Mouse (Mus musculus) hindbrain, embryonic 13.5 days (tissue): ENCODE measurements around the gene Tnik. TPM values are rescaled to one million over a fixed set of nuclear protein-coding genes. Genes with fewer than 3 reads are reported as not detected.
A peak's percentile ranks its signal among the peaks of the same experiment; 100 is the strongest.

Experiments
- ATAC-seq: fragments of 200-750 bp; cut with Nextera tagmentation; 2 replicates; pipeline ENCODE4 v1.8.0; 2017; ENCODE audit warnings: moderate TSS enrichment; ENCODE audit not compliant: low FRiP score
- H3K27ac ChIP-seq: fragments of 300-500 bp; sonication (generic); 2 replicates; pipeline ENCODE4 v1.5.1; 2015; ENCODE audit warnings: inconsistent platforms, mild to moderate bottlenecking, moderate library complexity
- H3K27me3 ChIP-seq: fragments of 300-500 bp; sonication (generic); 2 replicates; pipeline ENCODE4 v1.6.1; 2015; ENCODE audit warnings: mild to moderate bottlenecking, inconsistent platforms
- H3K36me3 ChIP-seq: fragments of 300-500 bp; sonication (generic); 2 replicates; pipeline ENCODE4 v1.6.1; 2015; ENCODE audit warnings: mild to moderate bottlenecking, inconsistent platforms
- H3K4me1 ChIP-seq: fragments of 300-500 bp; sonication (generic); replicated peaks from 2 replicates; pipeline ENCODE4 v1.6.1; 2015; ENCODE audit warnings: inconsistent platforms
- H3K4me2 ChIP-seq: fragments of 300-500 bp; sonication (generic); 2 replicates; pipeline ENCODE4 v1.6.1; 2015; ENCODE audit warnings: inconsistent platforms, mild to moderate bottlenecking, moderate library complexity
- H3K4me3 ChIP-seq: fragments of 300-500 bp; sonication (generic); 2 replicates; pipeline ENCODE4 v1.5.1; 2015; ENCODE audit warnings: mild to moderate bottlenecking, inconsistent platforms
- H3K9ac ChIP-seq: fragments of 300-500 bp; sonication (generic); 2 replicates; pipeline ENCODE4 v1.6.1; 2015; ENCODE audit warnings: mild to moderate bottlenecking, inconsistent platforms
- H3K9me3 ChIP-seq: fragments of 300-500 bp; sonication (generic); 2 replicates; pipeline ENCODE4 v1.6.1; 2016; ENCODE audit warnings: inconsistent platforms
- WGBS: fragments of 180-500 bp; shearing (Covaris S2); methylation state at CpG from one replicate; pipeline ENCODE4 v1.1.7; 2015; 5-methylcytosine and 5-hydroxymethylcytosine counted together
- polyA plus RNA-seq: library from polyadenylated mRNA; unstranded; fragments of >200 nt; fragmentation: Nextera tagmentation; extraction: Ambion mirVana; gene quantifications from 2 replicates; pipeline ENCODE4 v1.2.1, GENCODE M21; 2015

Gene Tnik
- polyA plus RNA-seq, 1 experiment from 2014 or later: 73.6 TPM

DNA sequence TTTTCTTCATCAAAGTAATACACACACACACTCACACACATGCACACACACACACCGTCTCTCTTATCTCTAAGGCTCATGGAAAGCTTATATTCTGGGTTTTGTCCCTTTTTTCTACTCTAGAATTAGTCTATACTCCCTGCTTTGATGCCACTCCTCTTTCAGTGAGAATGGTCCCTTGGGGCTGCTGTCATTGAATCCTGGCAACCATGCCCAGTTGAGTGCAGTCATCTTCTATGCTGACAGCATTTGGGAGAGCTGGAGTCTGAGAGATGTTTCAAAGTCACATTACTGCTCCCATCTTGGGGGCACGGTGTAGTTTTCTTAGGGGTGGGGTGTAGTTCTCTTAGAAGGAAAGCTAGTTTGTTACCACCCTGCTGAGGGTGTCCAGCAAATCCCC, 6.7 kb downstream of the Tnik start:
- no peaks in the 10 kb centered on the region for H3K9me3 ChIP-seq
- WGBS: 49% methylated on average over 2 of the region's 2 CpGs
- no peaks in the 10 kb centered on the region for H3K36me3 ChIP-seq
- H3K4me3 ChIP-seq: no peak overlapping the region
- no peaks in the 10 kb centered on the region for H3K27me3 ChIP-seq
- H3K9ac ChIP-seq: no peak overlapping the region
- peaks cover 72% of the 10 kb centered on the region for H3K4me1 ChIP-seq
- no peak for ATAC-seq
- no peak overlapping the region for H3K27ac ChIP-seq
- no peak overlapping the region for H3K4me2 ChIP-seq

DNA sequence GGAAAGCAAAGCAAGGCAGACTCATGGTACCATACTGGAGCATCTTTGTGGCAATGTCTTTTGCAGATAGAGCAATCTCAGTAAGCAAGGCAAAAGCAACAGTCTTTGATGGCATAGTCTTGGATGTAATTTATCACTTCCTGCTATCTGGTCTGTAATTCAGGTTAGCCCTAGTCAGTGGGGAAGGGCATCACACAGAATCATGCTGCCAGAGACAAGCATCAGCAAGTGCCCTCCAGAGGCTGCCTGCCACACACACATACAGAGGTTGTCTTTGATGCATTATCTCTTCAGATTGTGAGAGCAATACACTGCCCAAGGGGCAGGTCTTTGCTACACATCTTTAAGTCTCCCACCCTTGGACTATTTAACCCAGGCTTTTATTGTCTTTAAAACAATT, 8.9 kb downstream of the Tnik start:
- Histone ChIP-seq H3K9ac (no peak overlapping the region), H3K4me2 (no peak overlapping the region), H3K36me3 (no peaks in the 10 kb centered on the region; the same call in 1 of the 2 replicates), H3K4me1 (peaks cover 51% of the 10 kb centered on the region), H3K9me3 (no peaks in the 10 kb centered on the region), H3K27ac (no peak overlapping the region), H3K27me3 (no peaks in the 10 kb centered on the region), H3K4me3 (no peak overlapping the region)
- no peak for ATAC-seq

DNA sequence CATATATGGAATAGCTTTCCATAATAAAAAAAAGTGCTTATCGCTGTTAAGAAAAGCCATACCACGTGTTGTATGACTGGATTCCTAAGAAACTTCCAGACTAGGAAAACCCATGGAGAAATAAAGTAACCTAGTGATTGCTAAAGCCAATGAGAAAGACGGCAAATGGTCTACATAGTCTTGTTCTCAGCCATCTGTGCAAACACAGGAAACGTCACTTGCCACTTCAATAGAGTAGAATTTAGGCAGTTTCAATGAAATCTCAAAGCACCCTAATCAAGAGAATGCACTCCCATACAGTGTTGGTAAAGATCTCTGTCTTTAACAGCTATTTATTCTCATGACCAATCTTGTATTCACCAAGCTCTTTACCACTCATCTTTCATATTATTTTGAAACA, 11.7 kb downstream of the Tnik start:
- 87% methylated on average over 4 of the region's 4 CpGs for whole genome bisulfite sequencing
- no peaks in the 10 kb centered on the region; the same call in 1 of the 2 replicates for H3K36me3 ChIP-seq
- no peak overlapping the region for H3K4me3 ChIP-seq
- no peak for ATAC-seq
- no peak overlapping the region for H3K27ac ChIP-seq
- no peaks in the 10 kb centered on the region for H3K27me3 ChIP-seq
- no peaks in the 10 kb centered on the region for H3K9me3 ChIP-seq
- H3K9ac ChIP-seq: no peak overlapping the region
- peaks cover 24% of the 10 kb centered on the region for H3K4me1 ChIP-seq
- H3K4me2 ChIP-seq: no peak overlapping the region

DNA sequence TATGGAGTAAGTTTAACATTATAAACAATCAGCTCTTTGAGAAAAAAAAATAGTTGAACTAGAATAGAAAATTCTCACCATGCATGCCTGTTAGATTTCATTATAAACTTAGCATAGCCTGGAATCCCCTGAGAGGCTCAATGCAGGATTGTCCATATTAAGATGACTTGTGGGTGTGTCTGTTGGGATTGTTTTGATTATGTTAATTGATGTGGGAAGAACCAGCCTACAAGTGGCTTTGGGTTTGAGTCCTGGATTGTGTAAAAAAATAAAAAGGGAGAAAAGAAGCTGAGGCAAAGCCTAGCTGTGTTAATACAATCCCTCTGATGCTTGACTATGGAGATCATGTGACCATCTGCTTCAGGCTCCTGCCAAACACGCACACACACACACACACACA, 26.7 kb downstream of the Tnik start:
- no peaks in the 10 kb centered on the region for H3K36me3 ChIP-seq
- no peaks in the 10 kb centered on the region for H3K9me3 ChIP-seq
- H3K4me2 ChIP-seq: no peak overlapping the region
- H3K27me3 ChIP-seq: no peaks in the 10 kb centered on the region
- ATAC-seq: no peak
- no peak overlapping the region for H3K27ac ChIP-seq
- H3K4me3 ChIP-seq: no peak overlapping the region
- H3K9ac ChIP-seq: no peak overlapping the region
- WGBS: 79% methylated on average over 1 of the region's 1 CpGs
- H3K4me1 ChIP-seq: peaks cover 8% of the 10 kb centered on the region; the same call in 1 of the 2 replicates

DNA sequence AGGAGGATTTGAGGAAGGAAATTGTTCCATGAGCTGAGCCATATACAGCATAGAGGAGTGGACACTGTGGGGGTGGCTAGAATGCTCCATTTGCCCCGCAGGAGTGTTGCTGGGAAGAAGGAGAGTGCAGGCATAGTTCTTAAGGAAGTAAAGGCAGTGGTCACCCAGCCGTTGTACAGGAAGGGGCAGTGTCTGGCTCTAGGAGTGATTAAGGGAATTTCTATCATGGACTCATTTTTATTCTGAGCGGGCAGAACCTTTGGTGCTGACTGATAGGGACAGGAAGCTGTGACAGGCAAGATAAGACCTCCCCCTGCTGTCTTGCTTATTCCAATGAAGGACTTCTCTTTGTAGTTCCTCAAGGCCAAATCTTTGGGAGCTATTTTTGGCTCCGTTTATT, 38.4 kb downstream of the Tnik start:
- Histone ChIP-seq H3K4me3 (no peak overlapping the region), H3K9me3 (no peaks in the 10 kb centered on the region), H3K4me2 (no peak overlapping the region), H3K4me1 (0 out of 2 replicates have a peak, but pooled peaks cover under 1% of the 10 kb centered on the region), H3K36me3 (no peaks in the 10 kb centered on the region), H3K27ac (no peak overlapping the region), H3K9ac (no peak overlapping the region), H3K27me3 (no peaks in the 10 kb centered on the region)
- no peak for ATAC-seq
- WGBS: 82% methylated on average over 4 of the region's 4 CpGs

DNA sequence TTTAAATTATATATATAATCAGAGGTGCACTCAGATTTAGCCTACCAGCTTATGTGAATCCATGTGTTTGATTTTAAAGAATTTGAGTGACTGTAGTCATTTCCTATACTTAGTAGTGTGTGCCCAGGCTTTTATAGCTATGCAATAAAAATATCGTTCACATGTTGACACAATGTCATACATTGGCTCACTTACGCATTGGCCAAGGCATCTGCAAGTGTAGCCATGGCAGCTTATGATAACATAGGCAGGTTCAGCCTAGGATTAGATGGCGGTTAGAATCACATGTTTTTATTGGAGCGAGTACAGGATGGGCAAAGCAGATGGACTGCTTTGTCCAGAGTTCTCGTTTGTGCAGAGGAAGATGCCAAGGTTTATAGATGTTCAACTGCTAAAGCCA, 40.9 kb downstream of the Tnik start:
- 92% methylated on average over 5 of the region's 5 CpGs for WGBS
- H3K9ac ChIP-seq: no peak overlapping the region
- no peaks in the 10 kb centered on the region for H3K27me3 ChIP-seq
- H3K4me1 ChIP-seq: no peaks in the 10 kb centered on the region
- H3K9me3 ChIP-seq: no peaks in the 10 kb centered on the region
- no peak overlapping the region for H3K4me3 ChIP-seq
- H3K36me3 ChIP-seq: no peaks in the 10 kb centered on the region
- H3K27ac ChIP-seq: no peak overlapping the region
- ATAC-seq: no peak
- no peak overlapping the region for H3K4me2 ChIP-seq

DNA sequence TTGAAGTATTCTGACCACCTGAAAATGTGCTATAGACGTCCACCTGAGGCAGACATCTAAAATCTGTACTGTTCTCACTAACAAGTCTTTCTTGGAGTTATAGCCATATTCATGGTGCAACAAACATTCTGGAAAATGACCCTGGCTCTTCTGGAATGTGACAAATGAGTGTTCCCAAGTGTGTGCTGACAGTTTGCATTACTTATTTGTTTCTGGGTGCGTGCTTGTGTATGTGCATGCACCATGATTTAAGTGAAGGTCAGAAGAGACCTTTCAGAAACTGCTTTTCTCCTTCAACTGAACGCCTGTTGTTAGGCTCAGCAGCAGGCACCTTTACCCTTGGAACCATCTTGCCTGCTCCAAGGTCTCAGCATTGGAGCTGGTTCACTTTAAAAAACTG, 43.8 kb downstream of the Tnik start:
- 88% methylated on average over 3 of the region's 3 CpGs for WGBS
- no peak for ATAC-seq

DNA sequence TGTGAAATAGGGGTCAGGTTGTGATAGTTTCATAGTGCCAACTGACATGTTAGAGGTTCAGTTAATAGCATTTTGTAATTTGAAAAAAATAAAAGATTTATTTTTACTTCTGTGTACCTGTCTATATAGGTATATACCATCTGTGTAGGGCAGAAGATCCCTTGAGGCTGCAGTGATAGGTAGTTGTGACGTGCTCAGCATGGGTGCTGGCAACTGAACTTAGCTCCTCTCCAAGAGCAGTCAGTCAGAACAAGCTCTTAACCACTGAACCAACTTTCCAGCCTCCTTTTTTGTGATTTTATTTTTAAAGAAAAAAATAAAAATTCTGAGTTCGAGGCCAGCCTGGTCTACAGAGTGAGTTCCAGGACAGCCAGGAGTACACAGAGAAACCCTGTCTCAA, 51.4 kb downstream of the Tnik start:
- Histone ChIP-seq H3K9ac (no peak overlapping the region), H3K9me3 (no peaks in the 10 kb centered on the region), H3K4me2 (no peak overlapping the region), H3K27me3 (no peaks in the 10 kb centered on the region), H3K36me3 (no peaks in the 10 kb centered on the region), H3K4me3 (no peak overlapping the region), H3K4me1 (no peaks in the 10 kb centered on the region), H3K27ac (no peak overlapping the region)
- no peak for ATAC-seq
- WGBS: 94% methylated on average over 2 of the region's 2 CpGs

More for the DNA sequence above, 43.8 kb downstream of the Tnik start:
- Histone ChIP-seq H3K9ac (no peak overlapping the region), H3K27ac (no peak overlapping the region), H3K4me2 (no peak overlapping the region), H3K4me1 (no peaks in the 10 kb centered on the region), H3K36me3 (no peaks in the 10 kb centered on the region), H3K4me3 (no peak overlapping the region), H3K9me3 (no peaks in the 10 kb centered on the region), H3K27me3 (no peaks in the 10 kb centered on the region)

DNA sequence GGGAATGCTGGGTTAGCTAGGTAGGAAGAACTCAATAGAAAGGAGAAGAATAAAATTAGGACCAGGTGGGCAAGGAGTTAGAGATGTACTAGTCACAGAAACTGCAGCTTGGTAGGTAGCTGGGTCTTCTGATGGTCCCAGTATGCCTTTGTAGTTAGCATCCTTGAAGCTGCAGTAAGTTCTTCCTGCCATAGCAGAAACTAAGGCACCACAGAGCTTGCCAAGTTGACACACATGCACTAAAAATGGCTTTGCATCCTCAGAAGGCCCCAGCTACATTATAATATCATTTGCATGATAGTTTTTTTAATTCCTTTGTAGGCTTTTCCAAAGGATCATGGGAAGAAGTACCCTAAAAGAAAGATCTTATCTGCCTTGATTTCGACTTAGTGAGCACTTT, 54.3 kb downstream of the Tnik start:
- Histone ChIP-seq H3K4me1 (peaks cover 9% of the 10 kb centered on the region), H3K27ac (no peak overlapping the region), H3K4me3 (no peak overlapping the region), H3K9ac (no peak overlapping the region), H3K36me3 (no peaks in the 10 kb centered on the region), H3K27me3 (no peaks in the 10 kb centered on the region), H3K4me2 (no peak overlapping the region), H3K9me3 (no peaks in the 10 kb centered on the region)
- ATAC-seq: no peak
- 93% methylated on average over 1 of the region's 1 CpGs for WGBS

DNA sequence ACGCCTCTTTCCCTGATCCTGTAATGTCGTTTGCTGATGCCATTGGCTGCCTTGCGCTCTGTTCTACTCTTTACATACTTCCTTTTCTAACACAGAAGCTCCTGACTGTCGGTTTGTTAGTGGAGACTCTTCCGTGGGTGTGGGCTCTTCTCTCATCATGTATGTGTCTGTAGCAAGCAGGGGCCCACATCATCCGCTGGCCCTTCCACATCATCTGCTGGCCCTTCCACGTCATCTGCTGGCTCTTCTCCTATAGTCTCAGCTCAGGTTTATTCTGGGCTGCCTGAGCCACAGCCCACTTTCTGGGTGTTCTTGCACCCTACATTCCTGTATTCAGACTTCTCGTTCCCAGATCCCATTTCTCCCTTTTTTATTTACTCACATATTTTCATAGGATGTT, 58.6 kb downstream of the Tnik start:
- Histone ChIP-seq H3K36me3 (no peaks in the 10 kb centered on the region), H3K27ac (no peak overlapping the region), H3K9me3 (no peaks in the 10 kb centered on the region), H3K27me3 (no peaks in the 10 kb centered on the region), H3K9ac (no peak overlapping the region), H3K4me2 (no peak overlapping the region), H3K4me1 (peaks cover 14% of the 10 kb centered on the region), H3K4me3 (no peak overlapping the region)
- no peak for ATAC-seq
- 89% methylated on average over 8 of the region's 8 CpGs for WGBS

DNA sequence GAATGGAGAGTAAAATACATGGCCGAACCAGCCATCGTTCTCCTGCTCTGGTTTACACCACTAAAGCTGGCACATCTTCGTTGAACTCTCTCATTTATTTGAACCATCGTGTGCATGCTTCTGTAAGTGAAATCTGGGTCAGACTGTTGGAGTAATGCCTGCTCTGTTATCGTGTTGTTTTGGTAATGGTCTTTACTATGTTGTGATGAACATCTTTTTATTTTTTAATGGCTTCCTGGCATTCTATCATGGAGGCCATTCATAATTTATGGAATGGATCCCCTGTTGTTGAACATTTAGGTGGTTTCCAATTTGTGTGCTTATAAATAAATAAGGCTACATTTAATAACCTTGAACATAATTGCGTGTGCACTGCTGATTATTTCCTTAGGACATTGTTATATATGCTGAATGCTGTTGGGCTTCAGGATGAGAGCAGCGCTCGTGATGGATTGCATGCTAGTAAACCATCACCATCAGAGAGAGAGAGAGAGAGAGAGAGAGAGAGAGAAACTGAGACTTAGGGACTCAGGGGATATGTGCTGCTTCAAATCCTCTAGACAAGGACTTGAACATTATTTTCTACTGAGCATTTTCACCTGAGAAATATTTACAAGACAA, 62.7 kb downstream of the Tnik start:
- Histone ChIP-seq H3K4me1 (peaks cover 14% of the 10 kb centered on the region), H3K4me2 (no peak overlapping the region), H3K27ac (peak overlapping the region; percentile 66; the same call in 1 of the 2 replicates), H3K4me3 (no peak overlapping the region), H3K9me3 (no peaks in the 10 kb centered on the region), H3K27me3 (no peaks in the 10 kb centered on the region), H3K9ac (no peak overlapping the region), H3K36me3 (no peaks in the 10 kb centered on the region)
- WGBS: 74% methylated on average over 8 of the region's 8 CpGs
- ATAC-seq: 0 out of 2 replicates have a peak, but pooled peaks have one; percentile 29

DNA sequence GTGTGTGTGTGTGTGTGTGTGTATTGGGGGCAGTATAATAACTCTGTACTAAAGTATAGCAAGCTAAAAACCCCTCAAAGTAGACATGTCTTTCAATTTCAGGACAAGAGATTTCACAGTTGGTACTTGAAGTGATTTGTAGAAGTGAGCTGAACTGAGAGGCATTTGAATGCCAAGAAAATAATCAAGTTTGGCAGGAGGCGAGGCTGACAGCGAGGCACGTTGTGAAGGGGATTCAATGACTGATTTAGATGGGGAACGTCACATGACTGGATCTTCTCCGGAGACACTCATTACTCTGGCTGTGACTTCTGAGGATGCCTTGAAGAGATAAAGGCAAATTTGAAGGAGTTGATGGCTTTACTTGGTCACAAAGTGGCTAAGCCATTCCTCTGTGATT, 69.3 kb downstream of the Tnik start:
- no peaks in the 10 kb centered on the region for H3K9me3 ChIP-seq
- peaks cover 13% of the 10 kb centered on the region for H3K4me1 ChIP-seq
- 55% methylated on average over 5 of the region's 5 CpGs for WGBS
- H3K27me3 ChIP-seq: no peaks in the 10 kb centered on the region
- no peaks in the 10 kb centered on the region for H3K36me3 ChIP-seq
- ATAC-seq: no peak
- no peak overlapping the region for H3K9ac ChIP-seq
- no peak overlapping the region for H3K4me3 ChIP-seq
- no peak overlapping the region for H3K27ac ChIP-seq
- no peak overlapping the region for H3K4me2 ChIP-seq

DNA sequence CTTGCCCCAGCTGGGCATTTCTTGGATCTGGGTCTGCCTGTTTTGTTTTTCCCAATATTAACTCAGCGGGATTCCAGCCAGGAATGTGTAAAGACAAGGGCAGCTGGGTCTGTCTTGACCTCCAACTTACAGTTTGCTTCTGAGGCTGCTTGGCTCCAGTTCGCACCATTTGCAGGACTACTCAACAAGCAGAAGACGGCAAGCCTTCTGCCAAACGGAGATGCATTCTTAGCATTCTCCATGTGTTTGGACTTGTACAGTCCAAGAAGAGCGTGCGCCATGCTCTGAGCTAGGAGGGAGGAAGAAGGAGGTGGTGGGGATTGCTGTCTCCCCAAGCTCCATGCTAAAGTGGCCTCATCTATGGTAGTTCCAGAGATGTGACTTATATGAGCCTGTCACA, 70.9 kb downstream of the Tnik start:
- ATAC-seq: no peak
- H3K4me1 ChIP-seq: peaks cover 13% of the 10 kb centered on the region
- 84% methylated on average over 6 of the region's 6 CpGs for WGBS
- no peak overlapping the region for H3K27ac ChIP-seq
- H3K9ac ChIP-seq: no peak overlapping the region
- H3K27me3 ChIP-seq: no peaks in the 10 kb centered on the region
- H3K9me3 ChIP-seq: no peaks in the 10 kb centered on the region
- H3K36me3 ChIP-seq: no peaks in the 10 kb centered on the region
- H3K4me2 ChIP-seq: no peak overlapping the region
- H3K4me3 ChIP-seq: no peak overlapping the region
